Mouse (Mus musculus): Measurements from ENCODE around the gene Cryaa. TPM values are rescaled to one million over a fixed set of nuclear protein-coding genes. Genes with fewer than 3 reads are reported as not detected.

Cryaa gene
- under 1 TPM in 1 of 2 experiments, not detected in 1; 0.40 TPM for total RNA-seq (2021)

GRCm38 (mm10) chr17:31677507-31677906 lies at the start of gene Cryaa:
Gene Cryaa (plus strand): TSS chr17:31677807.
- DNase-seq = no peak

GRCm38 (mm10) chr17:31627961-31628360 lies 49.6 kb upstream of the Cryaa start:
- DNase-seq = no peak

GRCm38 (mm10) chr17:31631081-31631800 lies 46.4 kb upstream of the Cryaa start:
- no peak for DNase-seq

GRCm38 (mm10) chr17:31633007-31633406 lies 44.6 kb upstream of the Cryaa start:
- no peak for DNase-seq

- DNase-seq = no peak
Measured at GRCm38 (mm10) chr17:31634896-31635295, 42.7 kb upstream of the Cryaa start.

- DNase-seq = no peak
Measured at GRCm38 (mm10) chr17:31635781-31636180, 41.8 kb upstream of the Cryaa start.

GRCm38 (mm10) chr17:31636277-31636941 lies 41.2 kb upstream of the Cryaa start:
- DNase-seq = no peak

GRCm38 (mm10) chr17:31636942-31637811 lies 40.4 kb upstream of the Cryaa start, which contains the start of gene Cbs:
Gene Cbs (minus strand): TSS chr17:31637238.
- DNase-seq = peak; percentile 69 to 76

- DNase-seq = peak; percentile 50
Measured at GRCm38 (mm10) chr17:31637866-31638570, 39.6 kb upstream of the Cryaa start.

GRCm38 (mm10) chr17:31639651-31640050 lies 38.0 kb upstream of the Cryaa start:
- DNase-seq = no peak

GRCm38 (mm10) chr17:31642331-31642730 lies 35.3 kb upstream of the Cryaa start:
- DNase-seq = no peak

GRCm38 (mm10) chr17:31642913-31643312 lies 34.7 kb upstream of the Cryaa start:
- no peak for DNase-seq

- DNase-seq = no peak
Measured at GRCm38 (mm10) chr17:31646199-31647002, 31.2 kb upstream of the Cryaa start.

- no peak for DNase-seq
Measured at GRCm38 (mm10) chr17:31652152-31652551, 25.5 kb upstream of the Cryaa start.

GRCm38 (mm10) chr17:31653277-31653676 lies 24.3 kb upstream of the Cryaa start:
- no peak for DNase-seq

GRCm38 (mm10) chr17:31655366-31655765 lies 22.2 kb upstream of the Cryaa start:
- no peak for DNase-seq

- DNase-seq = no peak
Measured at GRCm38 (mm10) chr17:31656682-31657081, 20.9 kb upstream of the Cryaa start.

- DNase-seq = no peak
Measured at GRCm38 (mm10) chr17:31657141-31657983, 20.2 kb upstream of the Cryaa start.

GRCm38 (mm10) chr17:31658136-31658467 lies 19.5 kb upstream of the Cryaa start:
- DNase-seq = no peak

- DNase-seq = peak; percentile 97 to 98
Measured at GRCm38 (mm10) chr17:31658468-31659185, 19.0 kb upstream of the Cryaa start, which contains the start of gene U2af1. Gene U2af1 (minus strand): TSS chr17:31658892.

All from layer of hippocampus, postnatal 36 days (tissue).